Mouse (Mus musculus) heart, embryonic 10.5 days (tissue): ENCODE results near the gene Aldh16a1. TPM values are rescaled to one million over a fixed set of nuclear protein-coding genes. Genes with fewer than 3 reads are reported as not detected.
"Not testable (repeated sequence)": the region's sequence is repeated elsewhere in the genome, so short reads cannot be mapped to it uniquely, and the experiment has no call there.

Experiments used
- DNase-seq: peaks from one replicate; pipeline ENCODE4 v3.0.0-alpha.2; 2017; ENCODE audit warnings: low spot score
- H3K27ac ChIP-seq: fragments of 300-500 bp; sonication (generic); 2 replicates; pipeline ENCODE4 v1.5.1; 2016; ENCODE audit warnings: mild to moderate bottlenecking
- H3K27me3 ChIP-seq: fragments of 300-500 bp; sonication (generic); 2 replicates; pipeline ENCODE4 v1.6.1; 2016; ENCODE audit warnings: mild to moderate bottlenecking; ENCODE audit not compliant: poor library complexity, insufficient read depth, severe bottlenecking
- H3K36me3 ChIP-seq: fragments of 300-500 bp; sonication (generic); 2 replicates; pipeline ENCODE4 v1.6.1; 2016; ENCODE audit warnings: mild to moderate bottlenecking, moderate library complexity
- H3K4me1 ChIP-seq: fragments of 300-500 bp; sonication (generic); 2 replicates; pipeline ENCODE4 v1.6.1; 2016; ENCODE audit warnings: mild to moderate bottlenecking
- H3K4me3 ChIP-seq: fragments of 300-500 bp; sonication (generic); 2 replicates; pipeline ENCODE4 v1.5.1; 2016; ENCODE audit warnings: mild to moderate bottlenecking, moderate library complexity
- H3K9me3 ChIP-seq: fragments of 300-500 bp; sonication (generic); 2 replicates; pipeline ENCODE4 v1.6.1; 2016; ENCODE audit warnings: mild to moderate bottlenecking, moderate library complexity
- WGBS: fragments of 180-500 bp; shearing (Covaris S2); methylation state at CpG from one replicate; pipeline ENCODE4 v1.1.7; 2016; 5-methylcytosine and 5-hydroxymethylcytosine counted together
- polyA plus RNA-seq: library from polyadenylated mRNA; unstranded; fragments of >200 nt; fragmentation: Nextera tagmentation; extraction: Ambion mirVana; gene quantifications from 2 replicates; pipeline ENCODE4 v1.2.1, GENCODE M21; 2016

Gene Aldh16a1
- polyA plus RNA-seq, 1 experiment from 2014 or later = 45.2 TPM

- Histone ChIP-seq H3K4me3 (peak overlapping the region; percentile 59), H3K4me1 (peaks cover 28% of the 10 kb centered on the region), H3K27ac (no peak overlapping the region), H3K36me3 (peaks cover 30% of the 10 kb centered on the region), H3K27me3 (peaks cover 53% of the 10 kb centered on the region), H3K9me3 (no peaks in the 10 kb centered on the region)
- DNase-seq = no peak
- WGBS = 28% methylated on average over 6 of the region's 6 CpGs
Observed at GRCm38 (mm10) chr7:45162551-45162950, 8.2 kb upstream of the Aldh16a1 start.

GRCm38 (mm10) chr7:45161612-45162473 is 7.5 kb upstream of the Aldh16a1 start:
- H3K4me3 ChIP-seq = peak overlapping the region; percentile 59
- WGBS = 5% methylated on average over 35 of the region's 35 CpGs

GRCm38 (mm10) chr7:45160866-45161265 is 6.5 kb upstream of the Aldh16a1 start:
- Histone ChIP-seq H3K9me3 (no peaks in the 10 kb centered on the region), H3K4me3 (no peak overlapping the region), H3K27ac (no peak overlapping the region), H3K36me3 (peaks cover 35% of the 10 kb centered on the region), H3K4me1 (peaks cover 23% of the 10 kb centered on the region), H3K27me3 (peaks cover 36% of the 10 kb centered on the region)
- WGBS = 87% methylated on average over 3 of the region's 3 CpGs
- DNase-seq = no peak

More at GRCm38 (mm10) chr7:45161612-45162473, 7.5 kb upstream of the Aldh16a1 start:
- no peaks in the 10 kb centered on the region for H3K9me3 ChIP-seq
- peaks cover 46% of the 10 kb centered on the region for H3K27me3 ChIP-seq
- peak overlapping the region; percentile 63; the same call in 1 of the 2 replicates for H3K27ac ChIP-seq
- peak; percentile 94 for DNase-seq
- H3K4me1 ChIP-seq = peaks cover 23% of the 10 kb centered on the region
- peaks cover 35% of the 10 kb centered on the region for H3K36me3 ChIP-seq

- peaks cover 35% of the 10 kb centered on the region for H3K36me3 ChIP-seq
- DNase-seq = no peak
- H3K4me3 ChIP-seq = no peak overlapping the region
- no peaks in the 10 kb centered on the region for H3K9me3 ChIP-seq
- H3K4me1 ChIP-seq = peaks cover 23% of the 10 kb centered on the region
- H3K27ac ChIP-seq = no peak overlapping the region
- WGBS = 90% methylated on average over 6 of the region's 6 CpGs
- H3K27me3 ChIP-seq = peaks cover 31% of the 10 kb centered on the region
Observed at GRCm38 (mm10) chr7:45160316-45160800, 6.0 kb upstream of the Aldh16a1 start.

- no peak for DNase-seq
- H3K4me1 ChIP-seq = peaks cover 24% of the 10 kb centered on the region
- peaks cover 17% of the 10 kb centered on the region for H3K27me3 ChIP-seq
- 94% methylated on average over 6 of the region's 6 CpGs for WGBS
- no peak overlapping the region for H3K27ac ChIP-seq
- no peaks in the 10 kb centered on the region for H3K9me3 ChIP-seq
- H3K4me3 ChIP-seq = no peak overlapping the region
- H3K36me3 ChIP-seq = peaks cover 35% of the 10 kb centered on the region
Observed at GRCm38 (mm10) chr7:45158991-45159390, 4.6 kb upstream of the Aldh16a1 start.

GRCm38 (mm10) chr7:45157459-45157858 is 3.1 kb upstream of the Aldh16a1 start:
- H3K4me1 ChIP-seq = peaks cover 19% of the 10 kb centered on the region
- H3K27me3 ChIP-seq = peaks cover 2% of the 10 kb centered on the region
- no peak for DNase-seq
- 82% methylated on average over 14 of the region's 14 CpGs for WGBS
- H3K27ac ChIP-seq = no peak overlapping the region
- H3K36me3 ChIP-seq = peaks cover 35% of the 10 kb centered on the region
- H3K4me3 ChIP-seq = no peak overlapping the region
- H3K9me3 ChIP-seq = no peaks in the 10 kb centered on the region

- H3K27ac ChIP-seq = no peak overlapping the region
- H3K27me3 ChIP-seq = no peaks in the 10 kb centered on the region
- H3K36me3 ChIP-seq = peaks cover 35% of the 10 kb centered on the region
- no peak for DNase-seq
- no peaks in the 10 kb centered on the region for H3K9me3 ChIP-seq
- H3K4me1 ChIP-seq = peaks cover 13% of the 10 kb centered on the region
- WGBS = 93% methylated on average over 15 of the region's 15 CpGs
- H3K4me3 ChIP-seq = no peak overlapping the region
Observed at GRCm38 (mm10) chr7:45156206-45156605, 1.8 kb upstream of the Aldh16a1 start.

GRCm38 (mm10) chr7:45155590-45155989 is 1.2 kb upstream of the Aldh16a1 start:
- no peak overlapping the region for H3K4me3 ChIP-seq
- 82% methylated on average over 9 of the region's 9 CpGs for WGBS
- H3K4me1 ChIP-seq = peaks cover 14% of the 10 kb centered on the region
- H3K36me3 ChIP-seq = peaks cover 29% of the 10 kb centered on the region
- H3K27ac ChIP-seq = no peak overlapping the region
- H3K9me3 ChIP-seq = no peaks in the 10 kb centered on the region
- DNase-seq = no peak
- no peaks in the 10 kb centered on the region for H3K27me3 ChIP-seq

GRCm38 (mm10) chr7:45154993-45155514 is 670 bp upstream of the Aldh16a1 start:
- peaks cover 16% of the 10 kb centered on the region for H3K4me1 ChIP-seq
- H3K9me3 ChIP-seq = no peaks in the 10 kb centered on the region
- peaks cover 27% of the 10 kb centered on the region for H3K36me3 ChIP-seq
- 74% methylated on average over 12 of the region's 12 CpGs for WGBS
- no peaks in the 10 kb centered on the region for H3K27me3 ChIP-seq
- no peak for DNase-seq
- H3K27ac ChIP-seq = peak overlapping the region; percentile 96
- peak overlapping the region; percentile 77 for H3K4me3 ChIP-seq

- Histone ChIP-seq H3K27me3 (no peaks in the 10 kb centered on the region), H3K4me3 (peak overlapping the region; percentile 77), H3K27ac (peak overlapping the region; percentile 96), H3K4me1 (peaks cover 24% of the 10 kb centered on the region), H3K9me3 (no peaks in the 10 kb centered on the region), H3K36me3 (peaks cover 14% of the 10 kb centered on the region)
- no peak for DNase-seq
- WGBS = 6% methylated on average over 5 of the region's 5 CpGs
Observed at GRCm38 (mm10) chr7:45153586-45153985, 798 bp downstream of the Aldh16a1 start.

GRCm38 (mm10) chr7:45153052-45153451 is 1.3 kb downstream of the Aldh16a1 start:
- peak overlapping the region; percentile 77; the same call in 1 of the 2 replicates for H3K4me3 ChIP-seq
- not testable (repeated sequence) for H3K9me3 ChIP-seq, H3K27me3 ChIP-seq, DNase-seq
- H3K36me3 ChIP-seq = peaks cover 13% of the 10 kb centered on the region
- 87% methylated on average over 2 of the region's 2 CpGs for WGBS
- peaks cover 30% of the 10 kb centered on the region for H3K4me1 ChIP-seq
- H3K27ac ChIP-seq = peak overlapping the region; percentile 96; the same call in 1 of the 2 replicates

GRCm38 (mm10) chr7:45151303-45151702 is 3.1 kb downstream of the Aldh16a1 start:
- Histone ChIP-seq H3K27ac (no peak overlapping the region), H3K4me3 (no peak overlapping the region), H3K36me3 (peaks cover 19% of the 10 kb centered on the region), H3K27me3 (no peaks in the 10 kb centered on the region), H3K9me3 (no peaks in the 10 kb centered on the region), H3K4me1 (peaks cover 33% of the 10 kb centered on the region)
- no peak for DNase-seq
- 68% methylated on average over 11 of the region's 11 CpGs for WGBS

- Histone ChIP-seq H3K4me1 (peaks cover 33% of the 10 kb centered on the region), H3K27me3 (no peaks in the 10 kb centered on the region), H3K27ac (peak overlapping the region; percentile 63), H3K9me3 (no peaks in the 10 kb centered on the region), H3K4me3 (no peak overlapping the region), H3K36me3 (peaks cover 29% of the 10 kb centered on the region)
- DNase-seq = no peak
- 59% methylated on average over 4 of the region's 4 CpGs for WGBS
Observed at GRCm38 (mm10) chr7:45150321-45150720, 4.1 kb downstream of the Aldh16a1 start.
